Mouse (Mus musculus) liver, embryonic 15.5 days (tissue): Measurements from ENCODE around the gene Zfp580. TPM values are rescaled to one million over a fixed set of nuclear protein-coding genes. Genes with fewer than 3 reads are reported as not detected.

Experiments used
- ATAC-seq: fragments of 200-750 bp; cut with Nextera tagmentation; 2 replicates; pipeline ENCODE4 v1.8.0; 2017; ENCODE audit warnings: moderate number of reproducible peaks, mild to moderate bottlenecking, moderate library complexity; ENCODE audit not compliant: insufficient read depth
- H3K27ac ChIP-seq: fragments of 300-500 bp; sonication (generic); replicated peaks from 2 replicates; pipeline ENCODE4 v1.5.1; 2015; ENCODE audit warnings: mild to moderate bottlenecking, inconsistent platforms
- H3K27me3 ChIP-seq: fragments of 300-500 bp; sonication (generic); 2 replicates; pipeline ENCODE4 v1.6.1; 2015; ENCODE audit warnings: mild to moderate bottlenecking, inconsistent platforms
- H3K36me3 ChIP-seq: fragments of 300-500 bp; sonication (generic); replicated peaks from 2 replicates; pipeline ENCODE4 v1.6.1; 2015; ENCODE audit warnings: moderate library complexity, mild to moderate bottlenecking, inconsistent platforms
- H3K4me1 ChIP-seq: fragments of 300-500 bp; sonication (generic); replicated peaks from 2 replicates; pipeline ENCODE4 v1.6.1; 2015; ENCODE audit warnings: inconsistent platforms
- H3K4me2 ChIP-seq: fragments of 300-500 bp; sonication (generic); 2 replicates; pipeline ENCODE4 v1.6.1; 2015; ENCODE audit warnings: moderate library complexity, mild to moderate bottlenecking, inconsistent platforms
- H3K4me3 ChIP-seq: fragments of 300-500 bp; sonication (generic); replicated peaks from 2 replicates; pipeline ENCODE4 v1.5.1; 2015; ENCODE audit warnings: mild to moderate bottlenecking, inconsistent platforms
- H3K9ac ChIP-seq: fragments of 300-500 bp; sonication (generic); 2 replicates; pipeline ENCODE4 v1.6.1; 2015; ENCODE audit warnings: moderate library complexity, mild to moderate bottlenecking, inconsistent platforms
- H3K9me3 ChIP-seq: fragments of 300-500 bp; sonication (generic); replicated peaks from 2 replicates; pipeline ENCODE4 v1.6.1; 2016; ENCODE audit warnings: inconsistent platforms
- WGBS: fragments of 180-500 bp; shearing (Covaris S2); methylation state at CpG from one replicate; pipeline ENCODE4 v1.1.7; 2015; ENCODE audit warnings: mixed read lengths; ENCODE audit not compliant: insufficient replicate concordance; 5-methylcytosine and 5-hydroxymethylcytosine counted together
- polyA plus RNA-seq: library from polyadenylated mRNA; unstranded; fragments of >200 nt; fragmentation: Nextera tagmentation; extraction: Ambion mirVana; gene quantifications from 2 replicates; pipeline ENCODE4 v1.2.1, GENCODE M21; 2015

Zfp580 gene
- polyA plus RNA-seq, 1 experiment from 2014 or later, result 1.7 TPM

DNA sequence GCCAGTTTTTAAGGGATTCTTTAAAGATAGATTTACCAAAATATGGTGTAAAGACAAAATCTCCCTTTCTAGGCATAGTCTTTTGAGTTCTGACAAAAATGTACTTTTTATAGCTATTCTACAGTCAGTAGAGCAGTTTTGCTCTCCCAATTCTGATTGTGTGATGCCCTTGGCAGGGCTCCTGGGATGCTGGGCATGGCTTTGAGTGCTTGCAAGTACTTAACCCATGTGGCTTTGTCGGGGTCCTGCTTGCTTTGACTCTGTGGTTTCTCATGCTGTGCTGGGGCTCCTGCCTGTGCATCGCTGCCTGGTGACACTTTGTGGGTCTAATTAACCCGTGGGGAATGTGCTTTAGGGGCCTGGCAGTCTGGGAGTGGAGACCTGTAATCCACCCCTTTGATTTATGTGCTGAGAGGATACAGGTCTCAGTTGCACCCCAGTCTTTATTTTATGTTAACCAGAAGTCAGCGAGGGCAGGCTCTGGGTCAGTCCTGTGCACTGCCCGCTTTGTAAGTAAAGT lies 35.6 kb downstream of the Zfp580 start:
- Histone ChIP-seq H3K4me1 (peaks cover 57% of the 10 kb centered on the region), H3K36me3 (peaks cover 96% of the 10 kb centered on the region)

DNA sequence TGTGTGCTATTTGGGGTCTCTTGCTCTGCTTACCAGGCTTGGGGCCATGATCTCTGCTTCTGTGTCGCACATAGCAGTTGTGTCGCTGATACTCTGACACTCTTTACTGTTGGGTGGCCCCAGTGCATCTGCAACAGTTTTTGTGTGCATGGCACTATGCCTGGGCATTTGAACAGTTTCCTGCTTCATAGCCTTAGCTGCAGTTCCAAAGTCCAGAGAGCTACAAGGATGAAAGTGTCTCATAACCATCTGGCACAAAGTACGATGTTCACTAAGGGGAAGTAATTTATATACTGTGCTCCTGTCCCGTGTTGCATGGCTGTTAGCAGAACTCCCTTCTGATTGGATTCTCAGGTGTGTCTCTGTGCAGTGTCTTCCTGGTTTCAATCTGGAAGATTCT lies 36.5 kb downstream of the Zfp580 start:
- H3K36me3 ChIP-seq, result peaks cover 99% of the 10 kb centered on the region
- no peak overlapping the region for H3K27ac ChIP-seq
- no peaks in the 10 kb centered on the region for H3K9me3 ChIP-seq
- H3K9ac ChIP-seq, result no peak overlapping the region
- H3K4me1 ChIP-seq, result peaks cover 50% of the 10 kb centered on the region
- no peak overlapping the region for H3K4me2 ChIP-seq
- no peak for ATAC-seq
- H3K27me3 ChIP-seq, result no peaks in the 10 kb centered on the region
- H3K4me3 ChIP-seq, result no peak overlapping the region
- WGBS, result 74% methylated on average over 4 of the region's 4 CpGs

More for the DNA sequence above, 35.6 kb downstream of the Zfp580 start:
- no peak for ATAC-seq
- 78% methylated on average over 5 of the region's 5 CpGs for WGBS
- Histone ChIP-seq H3K27ac (no peak overlapping the region), H3K9me3 (no peaks in the 10 kb centered on the region), H3K9ac (no peak overlapping the region), H3K27me3 (no peaks in the 10 kb centered on the region), H3K4me3 (no peak overlapping the region), H3K4me2 (no peak overlapping the region)

DNA sequence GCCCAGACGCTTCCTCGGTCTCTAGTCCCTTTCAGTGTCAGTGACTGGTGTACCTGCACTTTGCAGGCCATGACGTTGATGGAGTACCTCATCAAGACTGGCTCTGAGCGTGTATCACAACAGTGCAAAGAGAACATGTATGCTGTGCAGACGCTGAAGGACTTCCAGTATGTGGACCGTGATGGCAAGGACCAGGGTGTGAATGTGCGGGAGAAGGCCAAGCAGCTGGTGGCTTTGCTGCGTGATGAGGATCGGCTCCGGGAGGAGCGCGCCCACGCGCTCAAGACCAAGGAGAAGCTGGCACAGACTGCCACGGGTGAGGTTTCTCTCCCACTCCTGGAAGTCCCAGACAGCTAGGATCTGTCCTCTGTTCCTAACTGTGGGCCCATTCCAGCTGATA lies 38.5 kb downstream of the Zfp580 start:
- no peak overlapping the region for H3K9ac ChIP-seq
- no peak overlapping the region for H3K4me2 ChIP-seq
- no peak overlapping the region for H3K4me3 ChIP-seq
- no peak for ATAC-seq
- peaks cover 30% of the 10 kb centered on the region for H3K4me1 ChIP-seq
- WGBS, result 88% methylated on average over 15 of the region's 15 CpGs
- peaks cover 99% of the 10 kb centered on the region for H3K36me3 ChIP-seq
- no peaks in the 10 kb centered on the region for H3K27me3 ChIP-seq
- H3K27ac ChIP-seq, result no peak overlapping the region
- H3K9me3 ChIP-seq, result no peaks in the 10 kb centered on the region

DNA sequence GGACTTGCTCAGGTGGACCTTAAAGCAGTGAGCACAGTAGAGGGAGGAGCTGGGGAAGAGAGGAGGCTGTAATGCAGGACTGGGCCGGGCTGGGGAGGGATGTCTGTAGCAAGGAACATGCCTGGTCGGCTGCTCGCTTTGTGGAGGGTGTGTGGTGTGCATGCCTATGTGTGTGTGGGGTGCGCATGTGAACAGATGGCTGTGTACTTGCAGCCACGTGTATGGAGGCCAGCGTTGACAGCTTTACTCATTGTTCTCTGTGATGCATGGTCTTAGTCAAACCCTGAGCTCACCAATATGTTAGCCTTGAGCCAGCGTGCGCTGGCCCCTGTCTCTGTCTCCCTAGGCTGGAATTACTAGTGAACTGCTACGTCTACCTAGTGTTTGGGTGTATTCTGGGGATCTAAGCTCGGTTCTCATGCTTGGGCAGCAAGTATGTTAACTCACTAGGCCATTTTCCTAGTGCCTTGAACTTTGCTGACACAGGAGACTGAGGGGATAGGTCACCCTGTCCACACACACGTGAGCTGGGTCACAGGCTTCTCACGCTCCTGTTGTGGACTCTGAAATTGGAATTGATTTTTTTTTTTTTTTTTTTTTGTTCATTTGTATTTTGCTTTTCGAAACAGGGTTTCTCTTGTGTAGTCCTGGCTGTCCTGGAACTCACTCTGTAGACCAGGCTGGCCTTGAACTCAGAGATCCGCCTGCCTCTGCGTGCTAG lies 39.8 kb downstream of the Zfp580 start:
- H3K27me3 ChIP-seq, result no peaks in the 10 kb centered on the region
- no peaks in the 10 kb centered on the region for H3K9me3 ChIP-seq
- H3K4me1 ChIP-seq, result peaks cover 19% of the 10 kb centered on the region
- no peak overlapping the region; the same call in 1 of the 2 replicates for H3K27ac ChIP-seq
- H3K9ac ChIP-seq, result no peak overlapping the region
- H3K36me3 ChIP-seq, result peaks cover 99% of the 10 kb centered on the region
- H3K4me3 ChIP-seq, result no peak overlapping the region
- H3K4me2 ChIP-seq, result no peak overlapping the region
- 84% methylated on average over 15 of the region's 15 CpGs for WGBS
- ATAC-seq, result no peak

DNA sequence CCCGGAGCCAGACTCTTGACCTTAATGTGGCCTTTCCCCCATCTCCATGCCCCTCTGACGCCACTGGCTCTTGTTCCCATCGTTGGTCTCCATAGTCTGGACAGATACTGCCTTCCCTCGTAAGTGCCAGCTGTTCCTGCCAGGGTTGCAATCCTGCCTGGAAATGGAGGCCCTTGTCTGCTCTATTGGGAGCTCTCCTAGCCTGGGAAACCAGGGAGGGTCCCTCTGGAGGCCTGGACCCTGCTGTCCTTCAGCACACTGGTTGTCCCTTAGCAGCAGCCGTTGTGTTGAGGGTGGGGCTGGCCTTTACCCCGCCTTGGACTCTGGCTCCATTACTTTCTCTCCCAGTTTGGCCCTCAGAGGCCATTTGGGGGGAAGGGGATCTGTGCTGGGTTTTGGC lies 41.0 kb downstream of the Zfp580 start:
- Histone ChIP-seq H3K4me3 (no peak overlapping the region), H3K4me2 (no peak overlapping the region), H3K9ac (no peak overlapping the region), H3K27ac (no peak overlapping the region), H3K4me1 (peaks cover 10% of the 10 kb centered on the region; the same call in 1 of the 2 replicates), H3K9me3 (no peaks in the 10 kb centered on the region), H3K27me3 (no peaks in the 10 kb centered on the region), H3K36me3 (peaks cover 99% of the 10 kb centered on the region)
- 84% methylated on average over 6 of the region's 6 CpGs for WGBS
- ATAC-seq, result no peak

DNA sequence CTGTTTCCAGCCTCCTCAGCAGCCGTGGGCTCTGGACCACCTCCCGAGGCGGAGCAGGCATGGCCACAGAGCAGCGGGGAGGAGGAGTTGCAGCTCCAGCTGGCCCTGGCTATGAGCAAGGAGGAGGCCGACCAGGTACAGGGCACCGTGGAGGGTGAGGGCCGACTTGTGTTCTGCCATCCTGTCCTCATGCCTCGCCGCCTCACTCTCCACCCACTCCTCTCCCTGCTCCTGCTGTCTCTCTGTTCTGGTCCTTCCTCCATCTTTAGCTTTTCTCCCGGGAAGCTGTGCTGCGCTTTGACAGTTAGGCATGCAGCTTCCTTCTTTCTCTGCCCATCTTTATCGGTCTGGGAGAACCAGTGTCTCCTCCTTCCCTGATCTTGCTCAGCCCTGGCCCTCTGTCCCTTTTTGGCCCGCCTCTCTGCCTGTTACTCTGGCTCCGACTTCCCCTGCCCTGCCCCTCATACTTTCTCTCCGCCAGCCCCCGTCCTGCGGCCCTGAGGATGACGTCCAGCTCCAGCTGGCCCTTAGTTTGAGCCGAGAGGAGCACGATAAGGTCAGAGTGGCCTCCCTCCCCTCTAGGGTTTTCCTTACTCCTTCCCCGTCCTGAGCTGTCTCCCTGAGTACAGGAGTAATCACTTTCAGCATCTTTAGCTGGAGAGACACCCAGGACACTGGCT lies 41.6 kb downstream of the Zfp580 start:
- no peak overlapping the region for H3K9ac ChIP-seq
- H3K4me3 ChIP-seq, result no peak overlapping the region
- H3K27me3 ChIP-seq, result no peaks in the 10 kb centered on the region
- WGBS, result 81% methylated on average over 21 of the region's 21 CpGs
- H3K27ac ChIP-seq, result no peak overlapping the region
- no peak for ATAC-seq
- peaks cover 99% of the 10 kb centered on the region for H3K36me3 ChIP-seq
- H3K4me2 ChIP-seq, result no peak overlapping the region
- H3K4me1 ChIP-seq, result peaks cover 5% of the 10 kb centered on the region; the same call in 1 of the 2 replicates
- H3K9me3 ChIP-seq, result no peaks in the 10 kb centered on the region

DNA sequence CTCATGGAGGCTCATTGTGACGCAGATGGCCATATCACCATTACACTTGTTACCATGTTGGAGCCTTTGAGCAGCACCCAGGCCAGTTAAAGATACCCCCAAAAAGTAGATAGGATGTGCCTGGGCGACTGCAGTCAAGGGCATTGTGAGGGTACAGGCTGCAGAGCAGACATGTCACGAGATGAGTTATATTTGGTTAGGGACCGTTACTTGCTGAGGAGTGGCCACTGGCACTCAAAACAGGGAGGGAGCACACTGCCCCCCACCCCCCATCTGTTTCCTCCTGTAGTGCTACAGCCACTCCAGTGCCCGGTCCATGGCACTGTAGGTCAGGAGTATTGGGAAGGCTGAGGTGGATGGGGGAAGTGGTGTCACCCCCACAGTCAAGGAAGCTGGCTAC lies 47.4 kb downstream of the Zfp580 start:
- H3K4me2 ChIP-seq, result no peak overlapping the region
- H3K27me3 ChIP-seq, result no peaks in the 10 kb centered on the region
- H3K36me3 ChIP-seq, result peaks cover 55% of the 10 kb centered on the region
- H3K9ac ChIP-seq, result no peak overlapping the region
- WGBS, result 81% methylated on average over 5 of the region's 5 CpGs
- H3K4me3 ChIP-seq, result no peak overlapping the region
- no peak overlapping the region for H3K27ac ChIP-seq
- ATAC-seq, result no peak
- no peaks in the 10 kb centered on the region for H3K4me1 ChIP-seq
- H3K9me3 ChIP-seq, result no peaks in the 10 kb centered on the region

DNA sequence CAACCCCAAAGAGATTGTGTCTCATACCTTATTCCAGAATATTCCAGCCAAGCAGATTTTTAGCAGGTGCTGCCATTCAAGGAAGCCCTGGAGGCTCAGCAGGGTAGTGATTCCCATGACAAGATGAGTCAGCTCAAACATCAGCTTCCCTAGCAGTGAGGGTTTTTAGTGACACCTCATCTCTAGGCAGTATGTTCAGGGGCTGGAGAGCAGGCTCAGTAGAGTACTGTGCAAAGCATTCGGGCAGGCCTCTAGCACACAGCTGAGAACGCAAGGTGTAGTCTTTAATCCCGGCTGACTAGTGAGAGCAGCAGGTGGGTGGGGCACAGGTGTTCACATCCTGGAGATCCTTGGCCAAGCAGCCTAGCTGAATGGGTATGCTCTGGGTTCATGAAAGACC lies 48.5 kb downstream of the Zfp580 start:
- 73% methylated on average over 3 of the region's 3 CpGs for WGBS
- H3K4me3 ChIP-seq, result no peak overlapping the region
- no peaks in the 10 kb centered on the region for H3K27me3 ChIP-seq
- ATAC-seq, result no peak
- no peak overlapping the region for H3K4me2 ChIP-seq
- peaks cover 45% of the 10 kb centered on the region for H3K36me3 ChIP-seq
- H3K9me3 ChIP-seq, result no peaks in the 10 kb centered on the region
- no peak overlapping the region for H3K27ac ChIP-seq
- no peaks in the 10 kb centered on the region for H3K4me1 ChIP-seq
- H3K9ac ChIP-seq, result no peak overlapping the region

DNA sequence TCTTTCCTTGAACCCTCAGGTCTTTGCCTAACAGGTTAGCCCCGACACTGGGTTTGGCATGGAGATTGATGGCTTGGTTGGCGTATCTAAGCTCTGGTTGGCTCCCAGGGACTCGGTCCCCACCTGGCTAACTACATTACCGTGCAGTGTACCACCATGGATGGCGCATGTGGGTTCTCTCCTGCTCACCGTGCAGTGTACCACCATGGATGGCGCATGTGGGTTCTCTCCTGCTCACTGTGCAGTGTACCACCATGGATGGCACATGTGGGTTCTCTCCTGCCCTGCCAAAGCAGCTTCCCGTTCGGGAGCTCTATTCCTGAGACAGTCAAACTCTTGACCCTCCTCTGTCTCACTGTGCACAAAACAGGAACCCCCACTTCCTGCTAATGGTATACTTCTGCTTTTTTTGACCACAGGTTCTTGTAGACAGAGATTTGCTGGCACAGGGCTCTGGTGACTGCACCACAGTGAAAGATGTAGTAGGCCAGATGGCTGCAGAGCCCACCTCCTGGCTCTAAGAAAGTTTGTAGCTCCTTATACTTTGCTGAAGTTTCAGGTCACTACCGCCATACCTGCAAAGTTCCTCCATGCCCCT lies 49.8 kb downstream of the Zfp580 start:
- H3K27me3 ChIP-seq, result no peaks in the 10 kb centered on the region
- H3K36me3 ChIP-seq, result peaks cover 31% of the 10 kb centered on the region
- H3K9ac ChIP-seq, result no peak overlapping the region
- no peak overlapping the region for H3K4me3 ChIP-seq
- no peaks in the 10 kb centered on the region for H3K4me1 ChIP-seq
- H3K9me3 ChIP-seq, result no peaks in the 10 kb centered on the region
- H3K27ac ChIP-seq, result no peak overlapping the region
- WGBS, result 31% methylated on average over 10 of the region's 10 CpGs
- H3K4me2 ChIP-seq, result no peak overlapping the region
- ATAC-seq, result peak; percentile 33

DNA sequence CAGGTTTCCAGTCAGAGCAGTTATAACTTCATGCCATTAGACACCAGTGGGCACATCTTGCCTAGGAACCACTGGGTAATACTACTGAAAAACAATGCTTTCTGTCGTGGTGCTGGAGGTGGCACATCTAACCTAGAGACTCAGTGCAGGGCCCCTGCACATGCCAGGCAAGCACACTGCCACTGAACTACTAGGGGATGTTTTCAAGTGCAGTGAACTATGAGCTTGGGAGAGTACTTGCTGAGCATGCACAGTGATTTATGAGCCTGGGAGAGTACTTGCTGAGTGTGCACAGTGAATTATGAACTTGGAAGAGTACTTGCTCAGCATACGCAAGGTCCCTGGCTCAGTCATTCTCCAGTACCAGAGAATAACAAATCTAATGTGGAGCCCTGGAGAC lies 51.2 kb downstream of the Zfp580 start:
- Histone ChIP-seq H3K9ac (no peak overlapping the region), H3K9me3 (no peaks in the 10 kb centered on the region), H3K36me3 (peaks cover 17% of the 10 kb centered on the region), H3K27ac (no peak overlapping the region), H3K27me3 (no peaks in the 10 kb centered on the region), H3K4me3 (no peak overlapping the region), H3K4me1 (no peaks in the 10 kb centered on the region), H3K4me2 (no peak overlapping the region)
- ATAC-seq, result no peak
- WGBS, result 71% methylated on average over 2 of the region's 2 CpGs
